Mouse (Mus musculus): Measurements from ENCODE around the gene Scd2. TPM values are rescaled to one million over a fixed set of nuclear protein-coding genes. Genes with fewer than 3 reads are reported as not detected.

Gene Scd2
- total and polyA plus RNA-seq, 3 experiments = 47.4 to 593 (median 392) TPM

DNA sequence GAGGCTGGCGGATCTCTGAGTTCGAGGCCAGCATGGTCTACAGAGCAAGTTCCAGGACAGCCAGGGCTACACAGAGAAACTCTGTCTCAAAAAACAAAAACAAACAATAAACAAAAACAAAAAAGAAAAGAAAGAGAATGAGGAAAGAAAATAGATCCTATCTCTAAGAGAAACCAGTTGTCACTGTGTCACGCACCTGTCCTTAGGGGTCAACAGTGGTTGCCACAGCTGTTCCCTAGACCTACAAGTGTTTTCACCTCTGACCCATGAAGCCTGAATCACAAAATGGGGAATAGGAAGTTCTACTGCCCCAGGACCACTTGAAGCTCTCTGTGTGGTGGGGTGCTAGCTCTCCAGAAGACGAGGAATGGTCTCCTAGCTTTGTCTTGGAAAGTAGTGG, 19.0 kb upstream of the Scd2 start:
- DNase-seq (ENCODE audit: low read depth, low spot score) = no peak
- Histone ChIP-seq H3K27ac (ENCODE audit: control insufficient read depth, low read depth, low read length) (no peak overlapping the region), H3K36me3 (ENCODE audit: control insufficient read depth in 1 of 2, insufficient read depth in 2 of 2, low read length in 2 of 2) (no peaks in the 10 kb centered on the region), H3K79me2 (ENCODE audit: control insufficient read depth, insufficient read depth, low read length, poor library complexity) (no peaks in the 10 kb centered on the region), H3K27me3 (ENCODE audit: control insufficient read depth in 1 of 2, insufficient read depth in 2 of 2, low read length in 2 of 2) (no peaks in the 10 kb centered on the region), H3K4me3 (ENCODE audit: control insufficient read depth in 1 of 2, insufficient read depth in 1 of 2, low read depth in 2 of 2, low read length in 2 of 2) (no peak overlapping the region), H3K9ac (ENCODE audit: control insufficient read depth, low read depth, low read length, poor library complexity, severe bottlenecking) (no peak overlapping the region), H3K9me3 (replicated peaks; ENCODE audit: insufficient read depth, low read length) (no peaks in the 10 kb centered on the region), H3K4me1 (ENCODE audit: control insufficient read depth in 1 of 2, insufficient read depth in 2 of 2, low read length in 2 of 2) (no peaks in the 10 kb centered on the region)
- TF ChIP-seq GABPA (IDR thresholded peaks at IDR 0.05; ENCODE audit: low read depth, low read length) = no peak
- no peak for TF ChIP-seq POLR2AphosphoS2 (IDR thresholded peaks at IDR 0.05; ENCODE audit: low read length)
- TF ChIP-seq ZC3H11A (IDR thresholded peaks at IDR 0.05; ENCODE audit: low read depth, low read length) = no peak
- no peak for TF ChIP-seq ZNF384 (IDR thresholded peaks at IDR 0.05; ENCODE audit: low read depth, low read length)
- no peak for TF ChIP-seq E2F4 (IDR thresholded peaks at IDR 0.05; ENCODE audit: borderline replicate concordance, low read depth, low read length)
- no peak for TF ChIP-seq MAX (IDR thresholded peaks at IDR 0.05; ENCODE audit: low read length)

DNA sequence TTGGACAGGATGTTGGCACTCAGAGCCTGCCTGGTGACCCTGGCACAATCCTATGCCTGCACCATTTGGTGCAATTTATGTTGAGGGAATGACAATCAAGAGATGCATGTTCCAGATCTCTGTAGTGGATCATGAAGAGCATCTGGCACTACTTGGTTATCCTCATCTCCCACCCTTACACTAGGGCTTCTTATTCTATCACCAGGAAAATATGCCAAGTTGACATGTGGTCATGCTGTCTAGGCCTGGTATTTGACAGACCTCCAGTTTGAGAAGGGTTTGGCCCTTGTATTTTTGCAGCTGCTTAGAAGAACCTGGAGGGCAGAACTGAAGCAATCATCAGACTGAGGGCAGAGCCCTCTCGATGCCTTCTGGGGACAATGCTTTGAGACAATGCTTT, 18.1 kb upstream of the Scd2 start:
- peaks cover 0 to 5% of the 10 kb centered on the region in 2 experiments; a peak in 2 of 4 replicates for H3K4me1 ChIP-seq (ENCODE audit: control insufficient read depth in 1 of 2, insufficient read depth in 2 of 2, low read length in 2 of 2)
- no peak for TF ChIP-seq POLR2AphosphoS2 (IDR thresholded peaks at IDR 0.05; ENCODE audit: low read length)
- no peak for TF ChIP-seq ZKSCAN1 (IDR thresholded peaks at IDR 0.05; ENCODE audit: low read depth, low read length)
- TF ChIP-seq TAL1 (IDR thresholded peaks at IDR 0.05; ENCODE audit: low read length) = no peak
- no peak for TF ChIP-seq NELFE (IDR thresholded peaks at IDR 0.05; ENCODE audit: low read depth, low read length)
- no peak overlapping the region for H3K27ac ChIP-seq (ENCODE audit: control insufficient read depth, low read depth, low read length)
- H3K9ac ChIP-seq (ENCODE audit: control insufficient read depth, low read depth, low read length, poor library complexity, severe bottlenecking) = no peak overlapping the region
- no peak for DNase-seq (ENCODE audit: low read depth, low spot score)
- peaks cover 0 to 3% of the 10 kb centered on the region in 2 experiments; a peak in 2 of 4 replicates for H3K36me3 ChIP-seq (ENCODE audit: control insufficient read depth in 1 of 2, insufficient read depth in 2 of 2, low read length in 2 of 2)
- no peak overlapping the region for H3K4me3 ChIP-seq (ENCODE audit: control insufficient read depth in 1 of 2, insufficient read depth in 1 of 2, low read depth in 2 of 2, low read length in 2 of 2)
- no peaks in the 10 kb centered on the region for H3K79me2 ChIP-seq (ENCODE audit: control insufficient read depth, insufficient read depth, low read length, poor library complexity)
- H3K27me3 ChIP-seq (ENCODE audit: control insufficient read depth in 1 of 2, insufficient read depth in 2 of 2, low read length in 2 of 2) = no peaks in the 10 kb centered on the region
- no peaks in the 10 kb centered on the region for H3K9me3 ChIP-seq (replicated peaks; ENCODE audit: insufficient read depth, low read length)

DNA sequence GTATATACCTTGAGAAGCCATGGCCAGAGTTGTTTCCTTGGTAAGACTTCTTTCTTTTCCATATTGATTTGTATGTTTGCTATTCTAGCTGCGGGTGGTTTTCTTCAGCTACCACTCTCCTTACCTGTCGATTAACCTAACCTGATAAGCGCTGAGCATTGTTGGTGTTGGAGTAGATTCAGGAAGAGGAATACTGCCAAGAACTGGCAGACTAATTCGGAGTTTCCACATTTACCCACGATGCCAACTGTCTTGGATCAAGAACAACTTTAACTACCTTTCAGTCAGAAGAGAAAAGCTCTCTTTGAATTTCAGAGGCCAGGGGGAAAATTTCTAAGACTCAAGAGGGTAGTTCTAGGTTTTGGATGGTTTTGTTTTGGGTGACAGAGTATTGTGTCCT, 16.6 kb upstream of the Scd2 start:
- Histone ChIP-seq H3K27me3 (ENCODE audit: control insufficient read depth in 1 of 2, insufficient read depth in 2 of 2, low read length in 2 of 2) (no peaks in the 10 kb centered on the region), H3K79me2 (ENCODE audit: control insufficient read depth, insufficient read depth, low read length, poor library complexity) (no peaks in the 10 kb centered on the region), H3K4me1 (ENCODE audit: control insufficient read depth in 1 of 2, insufficient read depth in 2 of 2, low read length in 2 of 2) (peaks cover 10 to 19% of the 10 kb centered on the region in 2 experiments), H3K9me3 (replicated peaks; ENCODE audit: insufficient read depth, low read length) (no peaks in the 10 kb centered on the region), H3K36me3 (ENCODE audit: control insufficient read depth in 1 of 2, insufficient read depth in 2 of 2, low read length in 2 of 2) (peaks cover 0 to 17% of the 10 kb centered on the region in 2 experiments; a peak in 2 of 4 replicates), H3K27ac (ENCODE audit: control insufficient read depth, low read depth, low read length) (no peak overlapping the region), H3K4me3 (ENCODE audit: control insufficient read depth in 1 of 2, insufficient read depth in 1 of 2, low read depth in 2 of 2, low read length in 2 of 2) (no peak overlapping the region), H3K9ac (ENCODE audit: control insufficient read depth, low read depth, low read length, poor library complexity, severe bottlenecking) (no peak overlapping the region)
- no peak for TF ChIP-seq USF2 (IDR thresholded peaks at IDR 0.05; ENCODE audit: borderline replicate concordance in 1 of 2, insufficient read depth in 1 of 2, low read depth in 1 of 2, low read length in 2 of 2)
- no peak for TF ChIP-seq ZNF384 (IDR thresholded peaks at IDR 0.05; ENCODE audit: low read depth, low read length)
- no peak for TF ChIP-seq MXI1 (IDR thresholded peaks at IDR 0.05; ENCODE audit: low read depth, low read length)
- TF ChIP-seq MAX (IDR thresholded peaks at IDR 0.05; ENCODE audit: low read length) = no peak
- TF ChIP-seq TBP (IDR thresholded peaks at IDR 0.05; ENCODE audit: low read depth, low read length) = no peak
- no peak for DNase-seq (ENCODE audit: low read depth, low spot score)

All from MEL (cell line).